Mouse (Mus musculus) thymus, adult 18-20 months (tissue): ENCODE results near the gene Ccdc158.
A peak's percentile ranks its signal among the peaks of the same experiment; 100 is the strongest.

Experiments used
- DNase-seq, 2 experiments: peaks; one replicate each; pipeline ENCODE4 v3.0.0; 2022; ENCODE audit warnings: mixed read lengths in 2 of 2

Ccdc158 gene

DNA sequence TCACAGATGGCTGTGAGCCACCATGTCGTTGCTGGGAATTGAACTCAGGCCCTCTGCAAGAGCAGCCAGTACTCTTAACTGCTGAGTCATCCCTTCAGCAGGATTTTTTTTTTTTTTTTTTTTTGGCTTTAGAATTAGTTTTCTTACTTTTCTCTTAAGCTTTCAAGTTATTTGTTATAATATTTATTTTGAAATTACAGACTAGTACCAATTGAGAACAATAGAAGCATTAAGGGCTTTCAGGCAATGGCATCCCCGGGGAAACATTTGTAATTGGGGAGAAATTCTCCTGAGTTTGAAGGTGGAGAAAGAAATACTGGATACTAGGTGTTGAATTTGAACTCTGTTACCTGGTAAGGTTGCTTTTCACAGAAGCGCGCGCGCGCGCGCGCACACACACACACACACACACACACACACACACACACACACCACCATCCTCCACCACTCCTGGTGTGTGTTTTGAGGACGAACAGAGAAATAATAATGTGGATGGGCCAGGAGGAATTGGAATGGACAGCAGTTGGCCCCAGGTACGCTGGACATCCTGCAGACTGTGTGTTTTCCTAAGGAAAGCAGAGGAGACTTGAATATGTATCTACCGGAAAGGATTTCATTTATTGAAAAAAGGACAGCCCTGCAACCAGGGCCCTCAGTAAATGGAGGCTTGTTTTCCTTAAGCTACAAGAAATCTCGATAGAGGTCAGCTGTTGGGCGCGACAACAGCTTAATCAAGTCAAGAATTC, 9.8 kb upstream of the Ccdc158 start:
- DNase-seq, result no peak

DNA sequence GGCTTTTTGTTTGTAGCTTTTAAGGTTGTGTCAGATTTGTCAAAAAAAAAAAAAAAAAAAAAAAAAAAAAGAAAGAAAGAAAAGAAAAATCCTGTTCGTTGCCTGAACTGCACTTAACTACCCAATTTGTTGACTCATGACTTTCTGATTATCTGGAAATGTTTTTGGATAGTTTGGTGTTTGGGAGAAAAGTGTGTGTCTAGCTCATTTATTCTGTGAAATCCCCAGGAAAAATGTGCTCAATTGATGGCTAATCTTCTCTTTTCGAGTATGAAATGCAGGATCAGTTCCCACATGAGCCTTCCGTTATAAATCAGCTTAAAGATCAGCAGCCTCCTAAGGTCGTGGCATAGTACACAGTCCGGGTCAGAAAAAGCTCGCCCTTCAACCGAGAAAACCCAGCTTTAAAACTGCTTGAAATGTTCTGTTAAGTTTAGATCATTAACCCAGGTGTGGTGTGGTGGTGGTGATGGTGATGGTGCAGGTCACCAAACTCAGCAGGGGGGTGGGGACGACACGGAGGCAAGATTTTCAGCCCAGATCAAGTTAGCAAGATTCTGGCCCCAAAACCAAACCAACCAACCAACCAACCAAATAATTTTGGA, 8.9 kb upstream of the Ccdc158 start:
- DNase-seq, result no peak

DNA sequence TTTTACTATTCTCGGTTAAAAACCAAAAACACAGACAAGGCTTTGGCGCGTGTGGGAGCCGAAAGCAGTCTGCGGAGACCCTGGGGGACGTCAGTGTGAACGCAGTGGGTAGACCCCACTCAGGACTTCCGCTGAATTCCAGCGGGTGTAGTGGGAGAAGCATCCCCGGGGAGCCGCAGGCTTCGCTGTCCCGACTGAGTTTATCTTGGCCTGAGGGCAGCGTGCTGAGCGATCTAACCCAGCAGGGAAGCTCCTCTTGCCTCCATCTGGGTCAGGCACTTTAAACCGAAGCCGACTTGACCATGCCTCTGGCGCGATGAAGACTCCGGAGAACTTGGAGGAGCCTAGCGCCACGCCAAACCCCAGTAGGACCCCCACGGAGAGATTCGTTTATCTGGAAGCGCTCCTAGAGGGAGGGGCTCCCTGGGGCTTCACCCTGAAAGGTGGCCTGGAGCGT, 8.3 kb upstream of the Ccdc158 start, which contains the start of gene Shroom3:
TSS of gene Shroom3 (plus strand) at position 85 of the 457 bp plus-strand sequence.
- DNase-seq, result no peak

DNA sequence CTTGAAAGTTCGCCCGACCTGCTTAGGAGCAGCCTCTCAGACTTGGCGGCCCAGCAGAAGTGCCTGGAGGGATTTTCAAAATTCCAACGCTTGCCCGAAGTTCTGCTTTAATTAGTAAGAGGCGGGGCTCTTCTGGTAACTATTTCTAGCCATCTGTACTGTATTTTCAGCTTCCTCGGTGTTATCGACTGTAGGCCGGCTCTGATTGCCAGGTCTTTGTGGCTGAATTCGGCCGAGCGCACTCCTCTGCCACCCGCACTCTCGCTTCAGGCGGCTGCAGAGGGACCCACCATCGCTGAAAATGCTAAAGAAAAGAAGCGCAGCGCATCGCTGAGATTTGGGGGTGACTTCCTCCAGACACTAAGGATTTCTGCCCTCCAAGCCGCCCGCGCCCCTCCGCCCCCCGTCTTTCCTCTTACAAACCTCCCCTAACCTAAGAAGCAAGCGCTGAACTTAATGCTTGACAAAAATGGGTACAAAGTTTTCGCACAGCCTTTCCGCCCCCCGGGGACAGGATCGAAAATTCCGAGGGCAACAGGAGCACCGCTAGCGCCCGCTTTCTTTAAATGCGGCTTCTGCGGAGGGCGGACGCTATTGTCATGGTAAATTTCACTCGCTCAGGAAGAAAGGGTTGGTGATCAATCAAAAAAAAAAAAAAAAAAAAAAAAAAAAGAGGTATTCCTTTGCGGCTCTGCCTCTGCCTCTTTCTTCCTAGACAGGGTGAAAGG, 7.7 kb upstream of the Ccdc158 start:
- DNase-seq, result no peak

DNA sequence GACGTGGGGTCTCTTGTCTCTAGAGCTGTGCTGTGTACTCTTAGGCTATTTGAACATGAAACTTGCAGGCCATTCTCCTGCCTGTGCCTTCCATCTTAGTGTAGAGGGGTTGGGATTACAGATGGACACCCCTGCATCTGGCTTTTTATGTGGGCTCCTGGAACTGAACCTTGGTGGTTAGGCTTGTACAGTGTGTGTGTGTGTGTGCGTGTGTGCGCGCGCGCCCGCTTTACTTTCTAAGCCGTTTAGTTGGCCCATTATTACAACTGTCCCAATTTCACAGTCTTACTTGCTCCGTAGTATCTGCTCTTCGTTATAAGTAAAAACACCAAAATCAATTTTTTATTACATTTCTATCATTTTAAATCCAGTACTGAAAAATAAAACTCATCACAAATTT, 6.8 kb upstream of the Ccdc158 start:
- no peak for DNase-seq

DNA sequence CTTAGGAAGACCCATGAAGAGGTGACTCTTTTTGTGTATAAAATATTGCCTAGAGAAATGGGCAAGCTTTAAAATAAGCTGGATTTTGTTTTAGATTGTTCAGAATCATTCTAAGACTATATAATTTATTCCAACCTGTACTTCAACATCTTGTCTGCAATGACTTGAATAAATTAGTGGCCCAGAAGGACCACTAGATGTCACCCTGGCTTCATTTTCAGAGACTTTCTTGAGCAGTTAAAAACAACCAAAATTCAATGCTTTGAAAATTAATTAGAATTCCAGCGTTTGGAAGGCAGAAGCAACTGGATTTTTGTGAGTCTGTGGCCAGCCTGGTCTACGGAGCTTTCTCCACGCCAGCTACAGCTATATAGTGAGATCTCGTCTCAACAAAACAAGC, 4.4 kb upstream of the Ccdc158 start:
- DNase-seq, result no peak

DNA sequence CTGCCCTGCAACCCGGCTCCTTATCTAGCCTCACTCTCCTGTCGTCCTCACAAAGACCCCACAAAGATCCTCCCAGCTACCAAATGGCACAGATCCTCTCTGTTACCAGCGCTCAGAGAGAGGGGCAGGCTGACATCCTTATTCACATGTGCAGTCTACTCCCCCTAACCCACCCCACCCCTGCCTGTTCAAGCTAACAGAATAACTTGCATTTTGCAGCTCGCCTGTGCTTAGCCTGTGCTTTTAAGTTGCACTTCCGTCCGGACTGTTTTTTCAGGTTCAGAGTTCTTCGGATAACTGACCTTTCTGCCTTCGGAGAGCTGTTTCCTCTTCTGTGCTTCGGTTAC, 476 bp upstream of the Ccdc158 start:
- DNase-seq, result no peak

DNA sequence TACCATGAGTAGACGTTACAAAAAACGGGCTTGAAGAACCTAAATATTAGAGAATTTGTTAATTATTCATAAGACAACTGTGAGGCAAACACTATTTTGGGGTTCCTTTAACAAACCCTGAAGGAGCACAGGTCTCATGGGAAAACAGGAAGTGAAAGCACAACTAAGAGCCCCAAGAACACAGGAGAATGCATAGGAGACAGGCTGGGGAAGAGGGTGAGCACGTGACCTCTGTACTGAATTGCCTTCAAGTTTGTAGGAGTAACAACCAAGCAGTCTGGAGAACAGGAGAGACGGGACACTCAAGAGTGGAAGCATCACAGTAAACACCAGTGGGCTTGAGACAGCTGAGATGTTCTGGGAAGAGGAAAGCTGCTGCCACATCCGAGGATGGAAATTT, 8.2 kb downstream of the Ccdc158 start:
- DNase-seq, result no peak

DNA sequence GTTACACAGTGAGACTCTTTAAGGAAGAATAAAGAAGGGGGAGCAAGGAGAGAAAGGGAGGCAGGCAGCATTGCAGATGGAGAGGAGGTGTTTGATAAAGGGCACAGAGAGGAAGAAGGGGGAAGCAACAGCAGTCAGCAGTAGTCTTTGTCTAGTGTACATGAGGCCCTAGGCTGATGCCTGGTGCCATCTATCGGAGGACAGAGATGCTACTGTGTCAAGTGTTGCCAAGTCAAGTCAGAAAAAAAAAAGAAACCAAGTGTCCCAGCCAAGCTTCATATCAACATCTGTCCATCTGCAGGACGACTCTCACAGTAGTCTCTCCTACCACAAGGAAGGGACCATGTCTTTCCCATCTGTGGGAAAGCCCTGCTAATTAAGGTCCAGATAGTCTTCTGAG, 10.8 kb downstream of the Ccdc158 start:
- no peak for DNase-seq

DNA sequence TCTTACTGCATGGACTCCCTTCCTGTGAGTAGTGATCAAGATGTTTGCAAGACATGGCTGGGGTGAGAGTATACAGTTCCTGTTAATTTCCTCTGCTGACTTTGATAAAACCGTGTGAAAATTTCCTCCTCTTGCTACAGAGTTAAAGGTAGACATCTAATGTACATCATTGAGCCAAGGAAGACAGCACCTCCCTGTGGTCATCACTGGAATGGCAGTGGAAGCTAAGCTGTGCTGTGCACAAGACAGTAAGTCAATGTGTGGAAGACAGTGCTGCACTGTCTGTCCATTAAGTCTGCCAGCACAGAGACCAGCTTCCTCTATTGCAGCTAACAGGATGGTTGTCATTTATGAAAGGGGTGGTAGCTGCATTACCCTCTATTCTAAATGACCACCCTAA, 18.8 kb downstream of the Ccdc158 start:
- peak; percentile 9 to 17 for DNase-seq

DNA sequence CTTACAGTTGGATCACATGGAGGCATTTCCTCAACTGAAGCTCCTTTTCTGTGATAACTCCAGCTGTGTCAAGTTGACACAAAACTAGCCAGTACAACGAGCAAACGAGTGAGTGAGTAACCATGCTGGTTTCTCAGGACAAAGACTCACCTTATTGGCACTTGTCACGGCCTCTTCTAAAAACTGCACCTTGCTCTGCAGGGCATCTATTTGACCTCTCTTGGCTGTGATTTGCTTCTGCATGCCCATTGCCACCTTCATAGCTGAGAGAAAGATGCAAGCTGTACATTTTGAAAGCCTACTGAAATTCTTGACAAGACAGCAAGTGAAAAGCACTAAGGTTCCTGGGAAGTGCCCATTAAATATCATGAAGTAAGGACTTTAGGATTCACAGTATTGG, 34.2 kb downstream of the Ccdc158 start:
- DNase-seq, result no peak

DNA sequence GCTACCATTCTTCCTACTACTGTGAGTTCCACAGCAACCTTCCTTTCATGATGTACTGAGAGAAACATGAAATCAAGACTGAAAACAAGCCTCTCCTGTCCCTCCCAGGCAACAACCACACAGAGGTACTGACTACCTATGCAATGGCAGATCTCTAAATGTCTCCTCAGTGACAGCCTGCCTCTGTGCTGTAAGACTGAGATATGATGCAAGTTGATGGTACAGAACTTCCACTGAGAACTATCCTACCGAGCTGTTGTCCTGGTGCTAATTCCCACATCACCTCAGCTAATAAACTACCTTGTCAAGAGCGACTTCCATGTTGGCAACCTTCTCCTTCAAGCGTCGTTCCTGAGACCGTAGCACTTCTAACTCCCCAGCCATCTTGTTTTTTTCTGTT, 39.2 kb downstream of the Ccdc158 start:
- no peak for DNase-seq

DNA sequence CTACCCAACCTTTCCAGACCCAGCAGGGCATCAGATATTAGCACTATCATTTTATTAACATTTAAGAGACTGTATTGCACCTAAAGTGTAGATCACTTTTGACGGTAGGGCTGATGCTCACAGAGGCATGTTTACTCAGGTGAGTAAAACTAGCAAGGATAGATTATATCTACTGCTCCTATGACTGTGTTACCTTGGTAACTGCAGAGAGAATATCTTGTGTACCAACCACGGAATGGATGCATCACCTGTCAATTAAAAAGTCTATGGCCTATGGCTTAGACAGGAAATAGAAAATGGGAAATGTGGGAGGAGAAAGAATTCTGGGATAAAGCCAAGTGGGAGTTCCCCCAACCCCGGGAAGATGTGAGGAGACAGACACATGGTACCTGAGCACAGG, 40.2 kb downstream of the Ccdc158 start:
- no peak for DNase-seq

DNA sequence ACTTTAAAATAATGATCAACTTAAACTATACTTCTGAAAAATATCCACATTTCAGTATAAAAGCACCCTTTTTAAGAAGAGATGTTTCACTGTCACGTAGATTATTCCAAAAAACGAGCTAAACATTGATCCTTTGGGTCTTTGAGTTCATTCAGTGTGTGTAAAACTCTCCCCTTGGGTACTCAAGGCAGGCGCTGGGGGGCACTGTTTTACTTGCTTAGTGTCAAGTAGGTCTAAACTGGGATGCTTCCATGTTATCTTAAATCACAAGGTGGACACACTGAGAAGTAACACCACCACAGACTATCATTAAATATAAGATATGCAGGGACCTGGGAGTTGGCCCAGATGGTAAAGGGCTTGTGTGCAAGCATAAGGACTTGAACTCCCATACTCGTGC, 41.5 kb downstream of the Ccdc158 start:
- no peak for DNase-seq

DNA sequence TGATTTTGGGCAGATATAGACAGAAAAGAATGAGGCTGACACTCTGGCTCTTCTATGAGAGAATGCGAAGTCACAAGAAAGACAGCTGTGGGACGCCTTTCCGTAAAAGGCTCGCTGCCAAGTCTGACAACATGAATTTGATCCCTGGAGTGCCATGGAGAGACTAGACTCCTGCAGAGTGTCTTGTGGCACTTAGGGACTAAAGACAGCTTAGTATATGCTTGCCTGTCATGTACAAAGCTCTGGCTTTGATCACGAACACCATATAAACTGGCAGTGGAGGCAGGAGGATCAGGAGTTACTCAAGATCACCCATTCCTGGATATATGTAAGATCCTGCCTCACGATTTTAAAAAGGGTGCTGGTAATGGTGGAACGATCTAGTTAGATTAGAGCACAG, 47.2 kb downstream of the Ccdc158 start:
- DNase-seq, result no peak

DNA sequence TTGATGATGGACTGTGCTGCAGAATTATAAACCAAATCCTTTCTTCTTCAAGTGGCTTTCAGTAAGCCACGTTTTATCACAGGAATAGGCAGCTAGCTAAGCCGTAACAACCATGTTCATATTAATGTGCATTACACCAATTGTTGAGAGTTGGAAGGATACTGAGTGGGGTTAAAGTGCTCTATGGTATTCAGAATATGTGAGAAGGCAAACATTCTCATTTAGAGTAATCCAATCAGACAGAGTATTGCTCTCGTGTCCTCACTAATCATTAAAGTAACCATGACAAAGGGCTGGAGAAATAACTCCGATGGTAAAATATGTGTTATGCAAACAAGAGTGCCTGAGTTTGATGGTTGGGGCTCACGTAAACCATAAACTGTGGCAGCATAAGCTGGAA, 53.2 kb downstream of the Ccdc158 start:
- DNase-seq, result no peak

DNA sequence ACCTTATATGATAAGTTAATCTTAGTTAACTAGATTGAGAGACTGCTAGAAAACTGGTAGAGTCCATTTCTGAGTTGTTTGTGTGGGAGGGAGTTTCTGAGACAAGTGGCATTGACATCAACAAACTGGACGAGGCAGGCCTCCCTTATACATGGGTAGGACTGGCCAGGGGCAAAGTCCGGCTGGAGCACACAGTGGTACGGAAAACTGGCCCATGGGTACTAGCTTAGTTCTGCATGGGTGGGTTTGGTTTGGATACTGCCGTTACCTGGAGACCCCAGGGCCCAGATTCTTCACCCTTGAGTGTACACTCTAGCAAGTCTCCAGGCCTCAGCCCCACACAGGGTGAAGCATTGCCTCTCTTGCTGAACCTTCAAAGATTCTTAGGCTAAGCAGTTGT, 62.3 kb downstream of the Ccdc158 start:
- no peak for DNase-seq

DNA sequence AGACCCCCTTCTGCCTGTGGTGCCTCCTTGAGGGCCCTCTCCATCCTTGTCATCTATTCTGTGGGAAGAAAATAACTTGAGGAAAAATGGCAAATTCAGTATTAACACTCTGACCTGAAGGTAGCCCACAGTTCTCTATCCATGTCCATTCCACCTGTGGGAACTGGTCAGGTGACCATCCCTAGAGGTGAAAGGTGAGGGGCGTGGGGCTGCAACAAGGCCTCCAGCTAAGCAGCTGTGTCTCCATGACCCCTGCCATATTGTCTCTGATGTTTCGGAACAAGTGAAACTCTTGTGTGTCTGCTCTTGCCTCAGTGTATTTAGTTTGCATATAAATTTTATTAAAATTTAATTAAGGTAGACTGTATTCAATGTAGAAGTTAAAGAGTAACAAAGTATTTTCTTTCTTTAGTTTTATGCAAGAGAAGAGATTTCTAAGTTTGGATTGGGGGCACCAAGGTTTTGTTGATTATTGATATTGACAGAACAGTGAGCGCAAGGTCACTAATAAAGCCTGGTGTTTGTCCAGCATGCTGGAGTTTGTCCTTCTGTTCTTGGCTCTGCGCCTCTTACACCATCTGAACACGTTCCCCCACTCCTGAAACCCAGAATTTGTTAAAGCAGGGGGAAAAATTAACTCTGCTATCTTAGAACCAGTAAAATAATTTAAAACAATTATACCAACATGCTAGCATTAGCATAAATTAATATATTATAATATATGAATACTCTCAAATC, 67.4 kb downstream of the Ccdc158 start:
- no peak for DNase-seq

DNA sequence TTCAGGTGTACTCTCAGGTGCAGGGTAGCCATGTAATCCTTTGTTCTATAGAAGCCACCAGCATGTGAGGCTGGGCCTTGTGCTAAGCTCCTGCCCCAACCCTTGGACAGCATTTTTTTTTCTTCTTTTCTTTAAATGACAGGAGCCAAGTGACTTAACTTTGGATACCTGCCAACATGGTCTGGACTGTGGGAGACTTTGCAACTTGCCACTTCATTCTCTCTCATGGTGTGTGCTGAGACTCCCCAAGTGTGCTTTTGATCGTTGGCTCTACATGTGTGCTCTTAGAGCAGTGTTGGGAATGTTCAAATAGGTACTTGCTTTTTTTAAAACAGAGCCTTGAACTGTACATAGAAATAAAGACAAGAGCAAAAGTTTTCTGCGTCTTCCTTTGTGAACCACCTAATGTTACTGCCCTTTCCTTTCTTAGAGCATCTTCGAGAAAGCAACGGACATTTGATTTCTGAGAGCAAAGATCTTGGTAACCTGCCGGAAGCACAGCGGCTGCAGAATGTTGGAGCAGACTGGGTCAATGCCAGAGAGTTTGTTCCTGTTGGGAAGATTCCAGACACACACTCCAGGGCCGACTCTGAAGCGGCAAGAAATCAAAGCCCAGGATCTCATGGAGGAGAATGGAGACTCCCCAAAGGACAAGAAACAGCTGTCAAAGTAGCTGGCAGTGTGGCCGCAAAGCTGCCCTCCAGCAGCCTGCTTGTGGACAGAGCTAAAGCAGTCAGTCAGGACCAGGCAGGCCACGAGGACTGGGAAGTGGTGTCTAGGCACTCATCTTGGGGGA, 70.4 kb downstream of the Ccdc158 start:
- DNase-seq, result no peak

DNA sequence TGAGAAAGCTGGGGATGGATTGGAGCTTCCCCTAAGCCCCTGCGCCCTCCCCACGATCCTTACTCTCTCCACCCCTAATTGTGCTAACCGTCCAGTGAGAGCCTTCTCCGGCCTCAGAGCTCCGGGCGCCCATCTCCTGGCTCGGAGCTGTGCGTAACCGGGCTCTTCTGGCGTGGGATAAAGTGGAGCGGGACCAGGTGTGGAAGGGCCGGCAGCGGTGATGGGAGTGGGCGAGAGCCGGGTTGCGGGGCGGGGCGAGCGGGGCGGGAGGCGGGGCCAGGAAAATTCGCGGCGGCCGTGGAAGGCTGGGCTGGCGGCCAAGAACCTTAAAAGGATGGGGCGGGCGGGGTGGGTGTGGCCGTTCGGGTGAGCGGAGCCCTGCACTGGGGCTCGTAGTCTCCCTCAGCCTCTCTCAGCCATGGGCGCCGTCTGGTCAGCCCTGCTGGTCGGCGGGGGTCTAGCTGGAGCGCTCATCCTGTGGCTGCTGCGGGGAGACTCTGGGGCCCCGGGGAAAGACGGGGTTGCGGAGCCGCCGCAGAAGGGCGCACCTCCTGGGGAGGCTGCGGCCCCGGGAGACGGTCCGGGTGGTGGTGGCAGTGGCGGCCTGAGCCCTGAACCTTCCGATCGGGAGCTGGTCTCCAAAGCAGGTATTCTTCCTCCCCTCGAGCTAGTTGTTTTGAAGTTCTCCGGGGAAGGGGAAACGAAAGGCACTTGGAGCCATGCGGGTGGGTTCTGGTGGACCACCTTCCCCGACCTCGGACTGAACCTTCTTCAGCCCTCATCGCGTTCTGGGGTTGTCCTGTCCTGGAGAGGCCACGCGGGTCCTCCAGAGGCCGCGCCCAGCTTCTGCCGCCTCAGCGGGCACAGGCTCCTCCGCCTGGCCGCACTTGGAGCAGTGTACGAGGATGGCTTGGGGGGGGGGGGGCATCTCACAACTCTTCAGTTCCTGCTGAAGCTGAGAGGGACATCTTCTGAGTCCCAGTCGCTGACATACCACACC, 72.1 kb downstream of the Ccdc158 start, which contains the start of gene Stbd1:
TSS of gene Stbd1 (plus strand) at position 351 of the 1,000 bp plus-strand sequence.
- peak; percentile 9 to 19 for DNase-seq

DNA sequence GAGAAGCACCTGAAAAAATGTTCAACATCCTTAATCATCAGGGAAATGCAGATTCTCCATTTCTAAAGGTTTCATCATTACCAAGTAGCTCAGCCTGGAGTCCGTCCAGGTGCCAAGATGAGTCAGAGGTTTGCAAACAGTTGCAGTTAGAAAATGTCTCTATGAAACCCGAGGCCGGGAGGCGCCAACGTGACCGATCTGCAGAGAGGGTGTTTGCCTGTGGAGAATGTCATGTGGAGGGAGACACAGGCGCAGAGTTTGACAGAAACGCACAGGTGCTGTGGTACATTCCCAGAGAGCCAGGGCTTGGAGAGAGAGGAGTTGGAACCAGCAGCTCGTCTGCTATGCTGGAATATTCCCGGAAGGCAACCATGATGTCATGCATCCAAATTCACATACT, 76.0 kb downstream of the Ccdc158 start:
- no peak for DNase-seq
